Mouse (Mus musculus): Measurements from ENCODE around the gene Cpm. TPM values are rescaled to one million over a fixed set of nuclear protein-coding genes. Genes with fewer than 3 reads are reported as not detected.
A peak's percentile ranks its signal among the peaks of the same experiment; 100 is the strongest.

The Cpm gene
- polyA plus RNA-seq, 1 experiment from 2014 or later, result 7.1 TPM

DNA sequence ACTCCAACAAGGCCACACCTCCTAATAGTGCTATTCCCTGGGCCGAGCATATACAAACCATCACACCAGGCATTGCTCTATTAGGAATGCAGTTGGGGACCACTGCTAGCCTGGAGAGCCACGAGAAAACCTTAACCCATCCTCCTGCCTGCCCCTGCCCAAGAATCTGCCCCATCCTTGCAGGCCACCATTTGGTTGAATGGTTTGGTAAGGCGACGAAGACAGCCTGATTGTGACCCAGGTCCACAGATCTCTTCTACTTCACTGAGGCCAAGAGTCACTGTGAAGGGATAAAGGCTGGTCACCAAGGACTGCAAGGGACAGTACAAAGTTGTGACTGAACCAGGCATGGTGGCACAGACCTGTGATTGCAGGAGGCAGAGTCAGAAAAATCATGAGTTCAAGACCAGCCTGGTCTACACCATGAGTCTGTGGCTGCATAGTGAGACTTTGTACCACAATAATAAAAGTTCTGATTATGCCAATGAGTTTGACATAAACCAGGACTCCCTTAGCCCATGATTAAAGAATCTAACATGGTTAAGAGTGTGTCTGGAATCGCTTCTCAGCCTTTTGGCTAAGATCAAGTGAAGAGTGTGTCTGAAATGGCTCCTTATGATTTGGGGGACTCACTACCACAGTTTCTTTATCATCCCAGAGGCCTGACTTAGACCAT, 17.3 kb downstream of the Cpm start:
- Histone ChIP-seq H3K4me3 (no peak overlapping the region), H3K27me3 (replicated peaks) (no peaks in the 10 kb centered on the region), H3K4me2 (no peak overlapping the region), H3K9ac (no peak overlapping the region), H3K9me3 (no peaks in the 10 kb centered on the region), H3K36me3 (replicated peaks) (no peaks in the 10 kb centered on the region), H3K4me1 (peaks cover 5% of the 10 kb centered on the region), H3K27ac (no peak overlapping the region)
- WGBS, result 89% methylated on average over 5 of the region's 5 CpGs
- ATAC-seq (replicated peaks), result no peak

DNA sequence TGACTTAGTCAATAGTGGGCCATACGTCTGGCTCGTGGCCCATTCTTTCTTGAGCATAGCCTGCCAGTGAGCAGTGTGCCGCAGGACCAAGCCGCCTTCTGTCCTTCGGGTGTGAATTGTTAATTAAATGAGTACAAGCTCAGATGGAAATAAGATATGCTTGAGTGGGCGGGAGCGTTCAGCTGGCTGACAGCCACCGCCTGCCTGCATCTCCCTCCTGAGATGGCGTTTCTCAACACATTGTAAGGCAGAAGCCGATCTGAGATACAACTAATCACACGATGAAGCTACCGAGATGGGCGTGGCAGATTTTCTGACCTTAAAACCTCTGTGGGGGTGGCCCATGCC, 17.8 kb downstream of the Cpm start:
- no peak overlapping the region for H3K4me3 ChIP-seq
- ATAC-seq (replicated peaks), result no peak
- WGBS, result 40% methylated on average over 13 of the region's 13 CpGs
- H3K36me3 ChIP-seq (replicated peaks), result no peaks in the 10 kb centered on the region
- H3K27me3 ChIP-seq (replicated peaks), result no peaks in the 10 kb centered on the region
- no peaks in the 10 kb centered on the region for H3K9me3 ChIP-seq
- no peak overlapping the region for H3K27ac ChIP-seq
- H3K4me2 ChIP-seq, result peak overlapping the region; percentile 6; the same call in 1 of the 2 replicates
- H3K4me1 ChIP-seq, result peaks cover 5% of the 10 kb centered on the region
- H3K9ac ChIP-seq, result no peak overlapping the region

DNA sequence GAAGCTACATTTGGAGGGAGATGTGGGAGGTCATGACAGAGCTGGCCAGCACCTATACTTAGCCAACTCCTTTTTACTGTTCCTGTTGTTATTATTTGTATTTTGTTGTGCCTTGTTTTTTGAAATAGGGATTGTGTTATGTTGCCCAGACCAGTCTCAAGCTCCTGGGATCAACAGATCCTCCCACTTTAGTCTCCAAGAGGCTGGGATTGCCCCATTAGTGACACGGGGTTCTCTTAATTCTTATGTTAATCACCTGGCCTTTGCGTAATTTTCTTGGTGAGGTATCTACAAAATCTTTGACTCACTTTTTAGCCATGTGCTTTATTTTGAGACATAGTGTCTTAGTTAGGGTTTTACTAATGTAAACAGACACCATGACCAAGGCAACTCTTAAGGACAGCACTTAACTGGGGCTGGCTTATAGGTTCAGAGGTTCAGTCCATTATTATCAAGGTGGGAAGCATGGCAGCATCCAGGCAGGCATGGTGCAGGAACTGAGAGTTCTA, 18.7 kb downstream of the Cpm start:
- ATAC-seq (replicated peaks), result no peak
- Histone ChIP-seq H3K4me3 (no peak overlapping the region), H3K27me3 (replicated peaks) (no peaks in the 10 kb centered on the region), H3K36me3 (replicated peaks) (no peaks in the 10 kb centered on the region), H3K4me2 (no peak overlapping the region), H3K27ac (no peak overlapping the region), H3K9me3 (no peaks in the 10 kb centered on the region), H3K9ac (no peak overlapping the region), H3K4me1 (peaks cover 5% of the 10 kb centered on the region)
- 79% methylated on average over 2 of the region's 2 CpGs for WGBS

DNA sequence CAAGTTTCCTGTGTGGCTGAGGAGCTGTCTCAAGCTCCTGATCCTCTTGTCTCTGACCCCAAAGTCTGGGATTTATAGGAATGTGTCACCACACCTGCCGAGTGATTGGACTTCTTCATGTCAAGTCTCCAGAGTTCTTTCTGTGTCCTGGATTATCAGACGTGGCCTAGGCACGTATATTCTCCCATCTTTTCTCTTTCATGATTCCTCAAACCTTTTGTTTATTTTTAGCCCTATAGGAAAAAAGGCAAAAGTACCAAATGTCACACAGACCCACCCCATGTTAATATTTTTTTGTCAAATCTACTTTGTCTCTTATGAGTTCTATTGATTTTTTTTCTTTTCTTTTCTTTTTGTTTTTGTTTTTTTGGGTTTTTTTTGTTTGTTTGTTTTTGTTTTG, 19.3 kb downstream of the Cpm start:
- ATAC-seq (replicated peaks), result no peak
- 92% methylated on average over 3 of the region's 3 CpGs for WGBS

DNA sequence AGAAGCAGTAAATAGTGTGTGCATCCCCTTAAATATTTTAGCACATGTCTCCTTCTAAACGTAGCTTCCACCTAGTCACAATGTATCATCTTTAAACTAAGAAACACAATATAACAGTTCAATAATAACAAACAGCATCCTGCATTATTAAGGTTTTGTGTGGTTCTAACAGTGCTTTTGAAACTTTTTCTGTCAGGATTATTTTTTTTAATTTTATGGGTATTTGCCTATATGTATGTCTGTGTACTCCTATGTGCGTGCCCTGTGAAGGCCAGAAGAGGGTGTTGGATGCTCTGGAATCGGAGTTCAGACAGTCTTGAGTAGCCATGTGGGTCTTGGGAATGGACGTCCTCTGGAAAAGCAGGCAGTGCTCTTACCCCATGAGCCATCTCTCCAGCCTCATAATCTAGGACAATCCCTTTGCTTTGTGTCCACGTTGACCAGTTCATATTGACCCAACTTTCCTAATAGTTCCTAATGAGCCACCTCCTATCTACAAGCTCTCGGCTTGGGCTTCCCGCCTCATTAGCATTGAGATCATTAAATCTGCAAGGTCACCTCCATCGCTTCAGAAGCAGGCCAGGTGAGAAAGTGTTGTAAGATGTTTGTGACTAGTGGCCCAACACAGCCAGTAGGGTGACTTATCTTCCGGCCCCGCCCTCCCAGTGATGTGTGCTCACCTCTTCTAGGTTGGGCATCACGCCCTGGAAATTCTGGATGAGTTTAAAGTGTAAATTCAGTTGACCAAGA, 20.2 kb downstream of the Cpm start:
- H3K4me3 ChIP-seq, result no peak overlapping the region
- no peak overlapping the region for H3K4me2 ChIP-seq
- H3K9me3 ChIP-seq, result no peaks in the 10 kb centered on the region
- H3K27me3 ChIP-seq (replicated peaks), result no peaks in the 10 kb centered on the region
- 88% methylated on average over 11 of the region's 11 CpGs for WGBS
- H3K36me3 ChIP-seq (replicated peaks), result no peaks in the 10 kb centered on the region
- H3K4me1 ChIP-seq, result peaks cover 5% of the 10 kb centered on the region
- ATAC-seq (replicated peaks), result no peak
- H3K27ac ChIP-seq, result no peak overlapping the region
- H3K9ac ChIP-seq, result no peak overlapping the region

More for the DNA sequence above, 19.3 kb downstream of the Cpm start:
- no peak overlapping the region for H3K4me2 ChIP-seq
- no peak overlapping the region for H3K9ac ChIP-seq
- H3K4me3 ChIP-seq, result no peak overlapping the region
- peaks cover 5% of the 10 kb centered on the region for H3K4me1 ChIP-seq
- H3K27ac ChIP-seq, result no peak overlapping the region
- no peaks in the 10 kb centered on the region for H3K9me3 ChIP-seq
- no peaks in the 10 kb centered on the region for H3K27me3 ChIP-seq (replicated peaks)
- no peaks in the 10 kb centered on the region for H3K36me3 ChIP-seq (replicated peaks)

DNA sequence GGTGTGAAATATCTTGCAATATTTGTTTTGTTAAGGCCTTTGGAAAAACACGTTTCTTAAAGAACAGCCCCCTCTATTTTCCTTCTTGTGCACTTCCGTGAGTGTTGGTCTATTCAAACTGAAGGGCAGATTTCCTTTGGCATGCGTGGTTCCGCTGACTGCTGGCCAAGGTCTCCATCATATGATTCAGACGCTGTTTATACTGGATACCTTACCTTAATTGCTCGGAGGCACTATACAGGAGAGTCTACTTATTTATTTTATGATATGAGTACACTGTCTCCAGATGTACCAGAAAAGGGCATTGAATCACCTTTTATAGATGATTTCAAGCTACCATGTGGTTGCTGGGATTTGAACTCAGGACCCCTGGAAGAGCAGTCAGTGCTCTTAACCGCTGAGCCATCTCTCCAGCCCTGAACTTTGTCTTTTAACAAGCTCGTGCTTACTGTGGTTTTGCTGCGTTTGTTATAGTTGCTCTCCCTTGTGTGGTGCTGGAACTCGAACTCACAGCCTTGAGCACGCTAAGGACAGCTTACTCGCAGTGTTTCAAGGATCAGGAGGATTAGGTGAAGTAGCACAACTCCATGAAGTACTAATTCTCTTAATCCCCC, 20.8 kb downstream of the Cpm start:
- no peaks in the 10 kb centered on the region for H3K9me3 ChIP-seq
- no peak overlapping the region for H3K9ac ChIP-seq
- H3K4me2 ChIP-seq, result no peak overlapping the region
- H3K4me3 ChIP-seq, result no peak overlapping the region
- H3K27ac ChIP-seq, result no peak overlapping the region
- H3K4me1 ChIP-seq, result peaks cover 5% of the 10 kb centered on the region
- no peaks in the 10 kb centered on the region for H3K36me3 ChIP-seq (replicated peaks)
- 91% methylated on average over 12 of the region's 12 CpGs for WGBS
- ATAC-seq (replicated peaks), result no peak
- no peaks in the 10 kb centered on the region for H3K27me3 ChIP-seq (replicated peaks)

DNA sequence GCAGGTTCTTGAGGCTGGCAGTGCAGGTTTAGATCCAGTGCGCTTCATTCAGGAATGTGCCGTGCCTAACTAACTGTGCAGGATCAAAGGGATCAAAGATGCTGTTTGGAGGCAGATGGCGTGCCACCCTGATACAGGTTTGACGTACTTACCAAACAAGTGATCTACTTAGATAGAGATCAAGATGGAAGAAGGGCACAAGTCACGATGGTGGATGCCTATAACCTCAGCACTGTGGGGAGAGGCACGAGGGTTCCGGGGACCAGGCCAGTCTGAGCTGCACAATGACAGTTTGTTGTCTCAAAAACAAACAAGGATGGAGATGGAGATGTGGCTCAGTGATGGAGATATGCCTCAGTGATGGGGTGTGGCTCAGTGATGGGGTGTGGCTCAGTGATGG, 21.4 kb downstream of the Cpm start:
- no peak overlapping the region for H3K9ac ChIP-seq
- no peak overlapping the region for H3K4me3 ChIP-seq
- no peaks in the 10 kb centered on the region for H3K36me3 ChIP-seq (replicated peaks)
- no peak overlapping the region for H3K27ac ChIP-seq
- H3K9me3 ChIP-seq, result no peaks in the 10 kb centered on the region
- no peaks in the 10 kb centered on the region for H3K27me3 ChIP-seq (replicated peaks)
- ATAC-seq (replicated peaks), result no peak
- 86% methylated on average over 7 of the region's 7 CpGs for WGBS
- H3K4me2 ChIP-seq, result no peak overlapping the region
- peaks cover 5% of the 10 kb centered on the region for H3K4me1 ChIP-seq

DNA sequence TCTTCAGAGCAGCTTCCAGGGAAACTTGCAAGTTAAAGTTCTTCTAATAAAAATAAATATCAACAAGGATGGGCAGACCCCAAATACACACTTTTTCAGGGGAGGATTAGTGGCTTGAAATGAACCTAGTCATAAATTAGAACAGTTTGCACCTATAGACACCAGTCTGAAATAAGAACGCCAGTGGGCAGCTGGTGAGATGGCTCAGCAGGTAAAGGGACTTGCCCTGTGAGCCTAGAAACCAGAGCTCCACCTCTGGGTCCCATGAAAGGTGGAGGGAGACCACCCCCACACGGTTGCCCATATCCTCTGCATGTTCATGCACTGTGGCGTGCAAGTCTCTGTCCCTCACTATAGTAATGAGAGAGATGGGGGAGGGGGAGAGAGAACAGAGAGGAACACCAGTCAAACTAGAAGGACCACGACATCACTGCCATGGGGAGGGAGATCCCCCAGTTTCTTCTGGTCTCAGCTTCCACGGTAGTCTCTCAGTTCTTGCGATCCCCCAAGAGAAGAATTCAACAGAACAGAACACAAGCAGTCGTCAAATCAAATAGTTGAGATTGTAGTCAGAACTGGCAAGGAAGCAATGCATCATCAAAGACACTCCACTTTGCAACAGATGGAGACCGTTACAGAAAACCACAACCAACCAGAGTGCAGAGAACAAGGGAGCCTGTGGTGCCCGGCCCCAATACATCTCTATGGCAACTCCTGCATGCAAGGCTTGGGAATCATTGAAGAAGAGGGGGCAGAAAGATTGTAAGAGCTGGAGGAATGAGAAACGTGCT, 22.5 kb downstream of the Cpm start:
- WGBS, result 75% methylated on average over 10 of the region's 10 CpGs
- Histone ChIP-seq H3K4me2 (no peak overlapping the region), H3K27ac (no peak overlapping the region), H3K9ac (no peak overlapping the region), H3K4me3 (no peak overlapping the region), H3K4me1 (peaks cover 5% of the 10 kb centered on the region), H3K27me3 (replicated peaks) (no peaks in the 10 kb centered on the region), H3K9me3 (no peaks in the 10 kb centered on the region), H3K36me3 (replicated peaks) (no peaks in the 10 kb centered on the region)
- ATAC-seq (replicated peaks), result no peak

DNA sequence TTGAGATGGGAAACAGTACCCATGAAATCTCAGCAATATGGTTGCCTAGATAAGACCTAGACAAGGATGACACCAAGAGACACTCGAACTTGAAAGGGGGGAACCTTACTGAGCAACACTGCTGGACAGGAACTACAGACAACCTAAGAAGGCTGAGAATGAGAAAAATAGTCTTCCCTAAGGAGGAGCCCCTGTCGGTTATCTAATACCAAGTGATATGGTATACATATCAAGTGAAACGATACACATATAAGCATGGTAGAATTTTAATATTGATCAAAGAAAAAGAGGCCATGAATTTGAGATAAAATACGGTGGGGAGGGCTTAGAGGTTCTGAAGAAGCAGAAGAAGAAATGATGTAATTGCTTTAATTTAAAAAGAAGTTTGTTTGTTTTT, 23.1 kb downstream of the Cpm start:
- H3K27me3 ChIP-seq (replicated peaks), result no peaks in the 10 kb centered on the region
- H3K4me1 ChIP-seq, result peaks cover 1% of the 10 kb centered on the region
- H3K4me2 ChIP-seq, result no peak overlapping the region
- no peak for ATAC-seq (replicated peaks)
- H3K4me3 ChIP-seq, result no peak overlapping the region
- no peak overlapping the region for H3K27ac ChIP-seq
- H3K9me3 ChIP-seq, result no peaks in the 10 kb centered on the region
- WGBS, result 88% methylated on average over 4 of the region's 4 CpGs
- H3K9ac ChIP-seq, result no peak overlapping the region
- no peaks in the 10 kb centered on the region for H3K36me3 ChIP-seq (replicated peaks)

DNA sequence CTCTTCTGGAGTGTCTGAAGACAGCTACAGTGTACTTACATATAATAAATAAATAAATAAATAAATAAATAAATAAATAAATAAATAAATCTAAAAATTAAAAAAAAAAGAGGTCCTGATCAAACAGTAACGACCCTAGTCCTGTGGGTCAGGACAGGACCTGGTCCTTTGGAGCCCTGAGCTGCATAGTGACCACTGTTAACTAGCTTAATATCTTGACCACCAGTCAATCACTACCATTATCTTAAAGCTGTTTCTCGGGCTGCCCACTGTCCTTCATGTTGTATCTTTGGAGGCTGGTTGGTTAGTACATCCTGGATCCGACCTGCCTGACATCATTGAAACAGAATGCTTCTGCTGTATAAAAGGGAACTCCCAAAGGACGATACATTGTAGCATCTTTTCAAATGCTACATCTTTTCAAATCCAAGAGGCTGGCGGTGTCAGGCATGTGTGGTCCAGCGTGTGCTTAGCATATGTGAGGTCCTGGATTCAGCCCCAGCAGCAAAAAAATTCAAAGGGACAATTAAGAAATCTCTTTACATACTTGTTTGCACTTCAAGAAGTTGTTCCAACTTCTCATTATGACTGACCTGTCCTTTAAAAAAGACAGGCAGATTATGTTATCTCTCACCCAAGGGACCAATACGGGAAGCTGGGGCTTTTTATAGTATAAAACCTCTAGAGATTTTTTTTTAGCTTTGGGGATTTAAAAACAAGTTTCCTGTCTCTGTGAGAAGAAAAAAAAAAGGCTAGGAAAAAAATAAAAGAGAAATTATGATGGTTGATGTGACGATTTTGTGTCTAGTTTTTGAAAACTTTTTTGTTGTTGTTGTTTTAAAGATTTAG, 23.9 kb downstream of the Cpm start:
- ATAC-seq (replicated peaks), result no peak
- Histone ChIP-seq H3K27me3 (replicated peaks) (no peaks in the 10 kb centered on the region), H3K9me3 (no peaks in the 10 kb centered on the region), H3K9ac (no peak overlapping the region), H3K4me1 (no peaks in the 10 kb centered on the region), H3K4me2 (no peak overlapping the region), H3K36me3 (replicated peaks) (no peaks in the 10 kb centered on the region), H3K4me3 (no peak overlapping the region), H3K27ac (no peak overlapping the region)
- 85% methylated on average over 8 of the region's 8 CpGs for WGBS

DNA sequence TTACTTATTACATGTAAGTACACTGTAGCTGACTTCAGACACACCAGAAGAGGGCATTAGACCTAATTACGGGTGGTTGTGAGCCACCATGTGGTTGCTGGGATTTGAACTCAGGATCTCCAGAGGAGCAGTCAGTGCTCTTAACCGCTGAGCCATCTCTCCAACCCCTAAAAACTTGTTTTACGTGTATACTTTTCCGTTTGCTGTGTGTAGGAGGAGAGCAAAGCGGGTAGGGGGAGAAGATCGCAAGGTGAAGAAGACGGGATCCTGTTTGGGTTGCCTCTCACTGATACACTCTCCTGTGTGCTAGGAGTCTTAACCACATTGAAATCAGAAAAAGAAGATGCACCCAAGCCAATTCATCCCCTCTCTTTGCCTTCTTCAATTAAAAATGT, 24.5 kb downstream of the Cpm start:
- no peak overlapping the region for H3K9ac ChIP-seq
- H3K27ac ChIP-seq, result no peak overlapping the region
- H3K27me3 ChIP-seq (replicated peaks), result no peaks in the 10 kb centered on the region
- H3K9me3 ChIP-seq, result no peaks in the 10 kb centered on the region
- H3K36me3 ChIP-seq (replicated peaks), result no peaks in the 10 kb centered on the region
- H3K4me3 ChIP-seq, result no peak overlapping the region
- ATAC-seq (replicated peaks), result no peak
- H3K4me2 ChIP-seq, result no peak overlapping the region
- H3K4me1 ChIP-seq, result no peaks in the 10 kb centered on the region
- 92% methylated on average over 7 of the region's 7 CpGs for WGBS
